Mouse (Mus musculus) cerebellum, adult 2 months (tissue): ENCODE results near the gene Mtss1l.

Source experiments
- CTCF ChIP-seq: fragments of 200-500 bp; IDR thresholded peaks from 2 replicates; pipeline ENCODE4 v1.5.1; 2011; ENCODE audit warnings: low read depth, mild to moderate bottlenecking, control low read depth, low read length, moderate library complexity, borderline replicate concordance; ENCODE audit not compliant: insufficient read depth
- POLR2A ChIP-seq: fragments of 200-500 bp; IDR thresholded peaks from 2 replicates; pipeline ENCODE4 v1.6.1; 2011; ENCODE audit warnings: low read length, control low read depth, borderline replicate concordance; ENCODE audit not compliant: insufficient read depth

- TF ChIP-seq POLR2A (no peak), CTCF (no peak)
Observed at GRCm38 (mm10) chr8:110746661-110747060, 25.4 kb downstream of the Mtss1l start.
